Mouse (Mus musculus) cerebellum, adult 11-12 months (tissue): ENCODE results near the gene Ear1.
"Not testable (repeated sequence)": the region's sequence is repeated elsewhere in the genome, so short reads cannot be mapped to it uniquely, and the experiment has no call there.

ENCODE experiments used
- DNase-seq: peaks from one replicate; pipeline ENCODE4 v3.0.0; 2022

Ear1 gene

DNA sequence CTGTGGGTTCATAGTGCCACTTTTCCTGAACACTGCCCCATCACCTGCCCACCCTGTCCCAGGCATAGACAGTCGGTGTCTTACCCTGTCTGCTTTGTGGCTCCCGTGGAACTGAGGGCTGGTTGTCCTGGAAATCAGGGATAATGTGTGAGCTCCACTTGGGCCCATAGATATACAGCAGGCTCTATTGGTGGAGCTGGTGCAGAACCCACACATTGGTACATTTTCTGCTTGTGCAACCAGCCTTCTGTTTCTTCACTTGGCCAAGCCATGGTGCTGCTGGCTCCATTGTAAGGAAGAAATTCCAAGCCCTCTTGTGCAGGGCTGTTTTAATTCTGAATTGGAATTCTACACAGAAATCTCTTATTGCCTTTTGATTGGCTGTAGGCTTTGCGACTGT is at the start of gene Ear1:
TSS of gene Ear1 (minus strand) at position 101 of the 400 bp plus-strand sequence.
- DNase-seq, result not testable (repeated sequence)

DNA sequence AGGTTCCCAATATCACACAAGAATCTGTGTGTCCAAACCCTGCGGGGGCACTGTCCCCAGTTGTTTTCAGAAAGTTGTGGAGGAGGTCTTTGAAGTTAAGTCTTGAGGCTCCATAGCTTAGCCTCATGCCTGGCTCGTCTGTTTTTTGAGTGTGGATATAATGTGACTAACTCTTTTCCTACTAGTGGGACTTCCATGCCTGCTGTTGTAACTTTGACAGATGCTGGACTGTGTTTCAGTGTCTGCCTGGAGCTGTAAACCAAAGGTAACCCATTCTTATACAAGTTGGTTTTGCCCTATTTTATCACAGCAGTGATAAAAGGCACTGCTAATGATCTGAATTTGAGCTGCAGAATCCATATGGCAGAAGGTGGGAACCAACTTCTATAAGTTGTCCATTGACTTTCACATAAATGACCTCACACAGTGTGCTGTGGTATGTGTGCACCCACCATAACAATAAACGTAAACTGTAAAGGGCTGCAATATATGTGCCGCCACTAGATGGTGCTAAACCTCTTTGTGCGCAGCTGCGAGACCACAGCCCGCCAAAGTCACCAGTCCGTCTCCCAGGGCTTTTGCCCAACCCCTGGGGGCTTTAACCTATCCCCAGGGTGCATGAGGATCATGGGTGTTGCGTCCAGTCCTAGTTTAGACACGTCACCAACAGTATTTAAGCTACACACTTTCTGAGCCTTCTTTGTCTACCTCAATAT is 49.5 kb upstream of the Ear1 start, which contains the start of gene Gm8113:
TSS of gene Gm8113 (plus strand) at position 703 of the 716 bp plus-strand sequence.
- DNase-seq, result peak; percentile 7

GRCm38 (mm10) chr14:43923459-43923858 is 48.1 kb upstream of the Ear1 start, which contains the start of gene Ear10:
TSS of gene Ear10 (minus strand) at chr14:43923559.
- not testable (repeated sequence) for DNase-seq

- DNase-seq, result not testable (repeated sequence)
These were observed 42.9 kb upstream of the Ear1 start for GRCm38 (mm10) chr14:43918214-43918613.

GRCm38 (mm10) chr14:43898577-43898976 is 23.3 kb upstream of the Ear1 start:
- not testable (repeated sequence) for DNase-seq

GRCm38 (mm10) chr14:43895357-43895756 is 20.0 kb upstream of the Ear1 start:
- DNase-seq, result not testable (repeated sequence)

DNA sequence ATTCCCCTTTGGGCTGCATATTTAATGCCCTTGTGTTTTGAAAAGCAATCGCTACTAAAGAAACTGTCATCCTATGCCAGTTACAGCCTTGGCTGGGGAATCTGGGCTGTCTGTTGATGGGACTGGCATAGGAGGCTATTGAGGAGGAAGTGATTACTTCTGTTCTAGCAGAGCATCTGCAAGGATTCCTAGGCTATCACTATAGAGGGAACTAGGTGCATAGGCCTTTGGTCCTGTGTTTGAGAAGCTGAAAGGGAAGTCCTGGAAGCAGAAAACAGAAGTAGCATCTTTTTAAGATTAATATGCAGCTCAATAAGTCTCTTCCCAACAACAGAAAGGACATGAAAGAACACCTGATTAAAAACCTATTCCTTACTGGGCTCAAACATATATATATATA is 16.0 kb upstream of the Ear1 start:
- not testable (repeated sequence) for DNase-seq

GRCm38 (mm10) chr14:43886235-43886634 is 10.9 kb upstream of the Ear1 start:
- DNase-seq, result not testable (repeated sequence)

GRCm38 (mm10) chr14:43879966-43880545 is 4.7 kb upstream of the Ear1 start:
- DNase-seq, result not testable (repeated sequence)

GRCm38 (mm10) chr14:43877789-43878188 is 2.5 kb upstream of the Ear1 start:
- not testable (repeated sequence) for DNase-seq

DNA sequence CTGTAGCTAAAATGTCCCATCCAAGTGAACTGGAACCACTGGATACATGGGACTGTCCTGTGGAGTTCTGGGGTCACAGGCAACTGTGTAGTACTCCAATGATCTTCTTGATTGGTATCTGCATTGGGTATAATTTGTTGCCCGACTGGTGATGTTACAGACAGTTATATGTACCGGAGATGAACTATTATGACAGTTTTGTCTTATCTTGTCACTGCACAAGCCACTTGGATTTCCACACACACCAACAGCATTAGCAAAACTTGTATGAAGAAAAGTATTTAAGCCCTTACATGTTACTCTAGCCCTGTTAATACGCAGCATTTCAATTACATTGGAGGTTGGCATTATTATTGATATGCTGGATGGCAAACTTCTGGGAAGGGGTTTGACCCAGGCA is 455 bp downstream of the Ear1 start:
- not testable (repeated sequence) for DNase-seq

DNA sequence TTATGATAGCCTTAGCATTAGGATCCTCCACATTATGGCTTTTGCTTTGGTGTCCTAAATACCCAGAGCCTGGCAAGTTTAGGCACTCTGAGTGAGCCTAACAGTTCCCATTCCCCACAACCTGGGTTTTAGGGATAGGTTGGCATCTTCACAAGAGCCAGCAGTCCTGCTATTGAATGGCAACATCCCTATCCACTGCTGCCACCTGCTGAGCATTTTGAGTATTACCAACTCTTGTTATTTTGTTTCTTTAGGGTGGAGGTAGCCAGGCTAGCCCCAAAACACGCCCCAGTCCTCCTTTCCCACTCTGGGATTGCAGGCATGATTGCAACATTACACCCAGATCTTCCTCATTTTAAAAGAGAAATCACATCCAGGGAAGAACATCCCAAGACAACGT is 14.8 kb downstream of the Ear1 start:
- DNase-seq, result not testable (repeated sequence)

- DNase-seq, result not testable (repeated sequence)
These were observed 15.9 kb downstream of the Ear1 start for GRCm38 (mm10) chr14:43859465-43859864.

DNA sequence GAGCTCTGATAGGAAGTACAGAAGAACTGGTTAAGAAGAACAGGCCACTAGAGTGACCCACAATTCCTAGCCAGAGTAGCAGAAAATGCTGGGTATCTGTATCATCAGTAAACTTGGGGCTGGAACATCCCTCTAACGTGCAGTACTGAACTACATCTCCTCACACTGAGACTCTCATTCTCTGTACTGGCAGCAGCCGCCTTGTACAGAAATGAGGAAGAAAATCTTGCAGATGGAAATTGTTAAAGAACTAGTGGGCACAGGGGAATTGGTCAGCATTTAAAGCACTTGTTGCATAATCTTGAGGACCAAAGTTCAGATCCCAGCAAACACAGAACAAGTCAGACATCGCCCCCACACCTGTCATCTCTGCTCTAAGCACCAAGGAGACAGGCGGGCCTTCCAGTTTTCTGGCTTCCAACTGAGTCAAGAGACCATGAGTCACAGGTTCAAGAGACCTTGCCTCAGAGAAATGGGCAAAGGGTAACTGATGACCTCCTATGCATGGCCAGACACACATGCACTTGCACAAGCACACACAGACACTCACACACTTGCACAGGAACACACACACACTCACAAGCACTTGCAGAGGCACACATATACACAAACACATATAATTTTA is 31.3 kb downstream of the Ear1 start:
- not testable (repeated sequence) for DNase-seq

DNA sequence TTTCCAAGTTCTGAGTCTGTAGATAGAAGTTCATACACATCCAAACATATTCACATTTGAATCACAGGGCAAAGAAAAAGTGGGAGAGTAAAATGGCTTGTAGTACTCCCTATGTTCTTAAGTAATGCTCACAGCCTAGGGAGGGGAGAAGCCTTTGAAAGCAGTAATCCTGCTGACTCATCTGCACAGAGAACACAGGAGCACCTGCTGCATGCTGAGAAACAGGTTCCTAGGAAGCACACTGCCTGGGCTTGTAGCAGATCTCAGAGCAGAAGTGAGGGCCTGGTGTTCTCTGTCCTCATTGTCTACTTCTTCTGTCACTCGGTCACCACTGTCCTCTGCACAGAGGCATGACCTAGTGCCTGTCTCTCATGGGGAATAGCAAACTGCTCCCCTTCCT is 34.3 kb downstream of the Ear1 start:
- DNase-seq, result not testable (repeated sequence)

DNA sequence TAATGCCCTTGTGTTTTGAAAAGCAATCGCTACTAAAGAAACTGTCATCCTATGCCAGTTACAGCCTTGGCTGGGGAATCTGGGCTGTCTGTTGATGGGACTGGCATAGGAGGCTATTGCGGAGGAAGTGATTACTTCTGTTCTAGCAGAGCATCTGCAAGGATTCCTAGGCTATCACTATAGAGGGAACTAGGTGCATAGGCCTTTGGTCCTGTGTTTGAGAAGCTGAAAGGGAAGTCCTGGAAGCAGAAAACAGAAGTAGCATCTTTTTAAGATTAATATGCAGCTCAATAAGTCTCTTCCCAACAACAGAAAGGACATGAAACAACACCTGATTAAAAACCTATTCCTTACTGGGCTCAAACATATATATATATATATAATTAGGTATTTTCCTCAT is 40.0 kb downstream of the Ear1 start:
- not testable (repeated sequence) for DNase-seq

GRCm38 (mm10) chr14:43830385-43830784 is 44.9 kb downstream of the Ear1 start:
- not testable (repeated sequence) for DNase-seq

GRCm38 (mm10) chr14:43824176-43824575 is 51.1 kb downstream of the Ear1 start:
- DNase-seq, result not testable (repeated sequence)

DNA sequence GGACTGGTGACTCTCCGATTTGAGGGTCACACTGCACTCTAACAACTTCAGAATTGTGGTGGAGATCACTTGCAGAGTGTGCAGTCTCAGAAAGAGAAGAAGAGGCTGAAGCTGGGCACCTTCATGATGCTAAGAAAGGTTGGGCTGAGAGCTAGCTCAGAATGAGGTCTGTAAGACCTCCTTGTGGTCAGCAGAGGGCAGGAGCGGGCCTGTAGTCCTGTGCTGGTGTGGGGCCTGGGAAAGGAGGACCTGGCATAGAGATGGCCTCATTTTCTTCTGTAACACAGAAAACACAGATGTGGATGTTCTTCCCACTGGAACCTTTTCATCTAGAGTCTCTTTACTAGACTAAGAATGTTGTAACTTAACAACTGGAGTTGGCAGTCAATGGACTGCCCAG is 53.4 kb downstream of the Ear1 start:
- not testable (repeated sequence) for DNase-seq

DNA sequence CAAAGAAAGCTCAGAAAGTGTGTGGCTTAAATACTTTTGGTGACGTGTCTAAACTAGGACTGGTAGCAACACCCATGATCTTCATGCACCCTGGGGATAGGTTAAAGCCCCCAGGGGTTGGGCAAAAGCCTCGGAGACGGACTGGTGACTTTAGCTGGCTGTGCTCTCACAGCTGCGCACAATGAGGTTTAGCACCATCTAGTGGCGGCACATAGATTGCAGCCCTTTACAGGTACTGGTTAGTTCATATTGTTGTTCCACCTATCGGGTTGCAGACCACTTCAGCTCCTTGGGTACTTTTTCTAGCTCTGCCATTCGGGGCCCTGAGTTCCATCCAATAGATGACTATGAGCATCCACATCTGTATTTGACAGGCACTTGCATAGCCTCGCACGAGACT is 62.9 kb downstream of the Ear1 start:
- not testable (repeated sequence) for DNase-seq

DNA sequence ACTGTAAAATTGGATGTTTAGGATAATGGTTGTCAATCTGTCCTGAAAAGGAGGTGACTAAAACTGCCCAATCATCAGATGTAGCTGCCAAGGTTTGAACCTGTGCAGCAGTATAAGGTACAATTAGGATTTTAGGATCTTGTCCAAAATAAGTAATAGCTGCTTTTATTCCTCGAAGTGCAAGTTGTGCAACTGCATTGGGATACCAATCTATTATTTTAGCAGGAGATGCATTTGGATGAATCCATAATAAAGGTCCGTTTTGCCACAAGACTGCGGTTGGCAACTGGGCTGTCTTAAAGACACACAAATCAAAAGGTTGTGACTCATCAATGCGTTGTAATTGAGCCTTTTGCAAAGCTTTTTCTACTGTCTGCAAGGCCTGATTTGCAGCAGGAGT is 67.2 kb downstream of the Ear1 start:
- DNase-seq, result not testable (repeated sequence)

DNA sequence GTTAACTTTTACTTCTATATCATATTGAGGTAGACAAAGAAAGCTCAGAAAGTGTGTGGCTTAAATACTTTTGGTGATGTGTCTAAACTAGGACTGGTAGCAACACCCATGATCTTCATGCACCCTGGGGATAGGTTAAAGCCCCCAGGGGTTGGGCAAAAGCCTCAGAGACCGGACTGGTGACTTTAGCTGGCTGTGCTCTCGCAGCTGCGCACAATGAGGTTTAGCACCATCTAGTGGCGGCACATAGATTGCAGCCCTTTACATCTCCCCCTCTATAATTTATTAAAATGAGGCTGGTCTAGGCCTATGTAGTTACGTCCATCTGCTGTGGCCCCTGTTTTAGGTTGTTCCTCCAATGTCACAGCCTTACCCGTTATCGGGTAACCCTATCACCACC is 70.9 kb downstream of the Ear1 start:
- DNase-seq, result not testable (repeated sequence)

GRCm38 (mm10) chr14:43796905-43797470 is 78.3 kb downstream of the Ear1 start:
- DNase-seq, result not testable (repeated sequence)
